Mouse (Mus musculus): Measurements from ENCODE around the gene Psmd8. TPM values are rescaled to one million over a fixed set of nuclear protein-coding genes. Genes with fewer than 3 reads are reported as not detected.
"Not testable (repeated sequence)": the region's sequence is repeated elsewhere in the genome, so short reads cannot be mapped to it uniquely, and the experiment has no call there.

Gene Psmd8
- polyA plus RNA-seq, 1 experiment from 2014 or later: 302 TPM

DNA sequence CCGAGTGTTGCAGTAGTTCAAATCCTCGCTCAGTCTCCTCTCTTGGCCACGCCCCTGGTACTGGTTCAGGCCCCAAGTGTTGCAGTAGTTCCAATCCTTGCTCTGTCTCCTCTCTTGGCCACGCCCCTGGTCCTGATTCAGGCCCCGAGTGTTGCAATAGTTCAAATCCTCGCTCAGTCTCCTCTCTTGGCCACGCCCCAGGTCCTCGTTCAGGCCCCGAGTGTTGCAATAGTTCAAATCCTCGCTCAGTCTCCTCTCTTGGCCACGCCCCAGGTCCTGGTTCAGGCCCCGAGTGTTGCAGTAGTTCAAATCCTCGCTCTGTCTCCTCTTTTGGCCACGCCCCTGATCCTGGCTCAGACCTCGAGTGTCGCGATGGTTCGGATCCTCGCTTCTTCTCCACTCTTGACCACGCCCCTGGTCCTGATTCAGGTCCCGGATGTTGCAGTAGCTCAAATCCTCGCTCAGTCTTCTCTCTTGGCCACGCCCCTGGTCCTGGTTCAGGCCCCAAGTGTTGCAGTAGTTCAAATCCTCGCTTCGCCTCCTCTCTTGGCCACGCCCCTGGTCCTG is 31.8 kb upstream of the Psmd8 start:
- no peak for DNase-seq (ENCODE audit: low spot score)
- H3K27ac ChIP-seq: no peak overlapping the region
- ATAC-seq (ENCODE audit: low FRiP score): no peak
- H3K27me3 ChIP-seq (ENCODE audit: control insufficient read depth, insufficient read depth, low read length): peaks cover 10% of the 10 kb centered on the region; the same call in 1 of the 2 replicates
- 14% methylated on average over 26 of the region's 26 CpGs for WGBS
- H3K4me1 ChIP-seq (replicated peaks; ENCODE audit: control insufficient read depth, insufficient read depth, low read length): 0 out of 2 replicates have a peak, but pooled peaks cover 7% of the 10 kb centered on the region
- H3K9ac ChIP-seq: no peak overlapping the region
- no peak overlapping the region for H3K4me3 ChIP-seq (replicated peaks; ENCODE audit: low read length)
- H3K9me3 ChIP-seq (ENCODE audit: control insufficient read depth, low read length): no peaks in the 10 kb centered on the region
- peak overlapping the region; percentile 53 for H3K4me2 ChIP-seq (replicated peaks)
- no peaks in the 10 kb centered on the region for H3K36me3 ChIP-seq (replicated peaks; ENCODE audit: control insufficient read depth, insufficient read depth)

DNA sequence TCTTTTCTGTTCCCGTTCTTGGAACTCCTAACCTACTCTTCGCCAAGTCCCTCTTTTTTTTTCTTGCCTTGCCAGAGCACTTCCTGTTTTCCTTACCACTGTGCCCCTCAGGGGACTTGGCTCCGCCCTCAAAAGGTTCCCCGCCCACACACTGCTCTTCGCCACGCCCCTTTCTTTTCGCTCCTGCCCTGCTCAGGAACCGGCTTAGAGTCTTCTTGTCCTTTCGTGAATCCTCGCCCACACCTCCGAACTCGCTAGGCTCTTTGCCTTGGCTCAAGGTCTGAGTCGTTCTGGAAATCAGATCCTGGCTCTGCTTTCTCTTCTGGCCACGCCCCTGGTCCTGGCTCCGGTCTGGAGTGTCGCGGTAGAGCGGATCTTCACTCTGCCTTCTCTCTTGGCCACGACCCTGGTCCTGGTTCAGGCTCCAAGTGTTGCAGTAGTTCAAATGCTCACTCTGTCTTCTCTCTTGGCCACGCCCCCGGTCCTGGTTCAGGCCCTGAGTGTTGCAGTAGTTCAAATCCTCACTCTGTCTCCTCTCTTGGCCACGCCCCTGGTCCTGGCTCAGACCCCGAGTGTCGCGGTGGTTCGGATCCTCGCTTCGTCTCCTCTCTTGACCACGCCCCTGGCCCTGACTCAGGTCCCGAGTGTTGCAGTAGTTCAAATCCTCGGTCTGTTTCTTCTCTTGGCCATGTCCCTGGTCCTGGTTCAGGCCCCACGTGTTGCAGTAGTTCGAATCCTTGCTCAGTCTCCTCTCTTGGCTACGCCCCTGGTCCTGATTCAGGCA is 31.1 kb upstream of the Psmd8 start:
- WGBS: 5% methylated on average over 34 of the region's 34 CpGs
- Histone ChIP-seq H3K27me3 (ENCODE audit: control insufficient read depth, insufficient read depth, low read length) (peaks cover 10% of the 10 kb centered on the region; the same call in 1 of the 2 replicates), H3K27ac (no peak overlapping the region), H3K4me2 (replicated peaks) (peak overlapping the region; percentile 48), H3K9ac (0 out of 2 replicates have a peak overlapping the region, but pooled peaks have one; percentile 26), H3K9me3 (ENCODE audit: control insufficient read depth, low read length) (no peaks in the 10 kb centered on the region), H3K36me3 (replicated peaks; ENCODE audit: control insufficient read depth, insufficient read depth) (no peaks in the 10 kb centered on the region), H3K4me3 (replicated peaks; ENCODE audit: low read length) (peak overlapping the region; percentile 30), H3K4me1 (replicated peaks; ENCODE audit: control insufficient read depth, insufficient read depth, low read length) (0 out of 2 replicates have a peak, but pooled peaks cover 7% of the 10 kb centered on the region)
- ATAC-seq (ENCODE audit: low FRiP score): peak; percentile 41; the same call in 1 of the 2 replicates
- DNase-seq (ENCODE audit: low spot score): peak; percentile 55

DNA sequence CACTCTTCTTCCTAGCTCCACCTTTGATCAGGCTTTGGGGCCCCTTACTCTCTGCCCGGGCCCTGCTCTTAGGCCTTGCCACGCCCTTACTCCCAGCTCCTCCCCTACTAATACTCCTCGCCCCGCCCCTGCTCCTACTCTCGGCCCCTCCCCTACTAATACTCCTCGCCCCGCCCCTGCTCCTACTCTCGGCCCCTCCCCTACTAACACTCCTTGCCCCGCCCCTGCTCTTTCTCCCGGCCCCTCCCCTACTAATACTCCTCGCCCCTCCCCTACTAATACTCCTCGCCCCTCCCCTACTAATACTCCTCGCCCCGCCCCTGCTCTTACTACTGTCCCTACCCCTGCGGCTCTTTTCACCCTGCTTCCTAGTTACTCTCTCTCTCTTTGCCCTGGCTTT is 30.5 kb upstream of the Psmd8 start:
- not testable (repeated sequence) for H3K4me1 ChIP-seq (replicated peaks; ENCODE audit: control insufficient read depth, insufficient read depth, low read length); DNase-seq (ENCODE audit: low spot score); H3K27ac ChIP-seq; H3K9ac ChIP-seq; H3K36me3 ChIP-seq (replicated peaks; ENCODE audit: control insufficient read depth, insufficient read depth); H3K9me3 ChIP-seq (ENCODE audit: control insufficient read depth, low read length)
- 34% methylated on average over 15 of the region's 15 CpGs for WGBS
- Histone ChIP-seq H3K4me2 (replicated peaks) (peak overlapping the region; percentile 48), H3K4me3 (replicated peaks; ENCODE audit: low read length) (peak overlapping the region; percentile 30; the same call in 1 of the 2 replicates), H3K27me3 (ENCODE audit: control insufficient read depth, insufficient read depth, low read length) (peaks cover 10% of the 10 kb centered on the region; the same call in 1 of the 2 replicates)
- ATAC-seq (ENCODE audit: low FRiP score): 0 out of 2 replicates have a peak, but pooled peaks have one; percentile 13

GRCm38 (mm10) chr7:29202577-29202976 is 22.1 kb upstream of the Psmd8 start:
- 88% methylated on average over 6 of the region's 6 CpGs for WGBS
- H3K9ac ChIP-seq: no peak overlapping the region
- ATAC-seq (ENCODE audit: low FRiP score): no peak

DNA sequence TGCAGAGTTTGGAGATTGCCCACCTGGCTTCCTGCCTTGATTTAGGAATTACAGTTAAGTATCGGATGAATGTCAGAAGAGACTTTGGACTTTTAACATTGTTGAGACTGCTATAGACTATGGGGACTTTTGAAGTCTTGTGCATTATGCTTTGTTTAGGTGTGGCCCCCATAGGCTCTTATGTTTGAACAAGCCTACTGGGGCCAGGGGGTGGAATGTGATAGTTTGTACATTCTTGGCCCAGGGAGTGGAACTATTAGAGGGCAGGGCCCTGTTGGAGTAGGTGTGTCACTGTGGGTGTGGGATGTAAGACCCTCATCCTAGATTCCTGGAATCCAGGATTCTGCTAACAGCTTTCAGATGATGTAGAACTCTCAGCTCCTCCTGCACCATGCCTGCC is 13.7 kb upstream of the Psmd8 start:
- not testable (repeated sequence) for DNase-seq (ENCODE audit: low spot score); H3K4me3 ChIP-seq (replicated peaks; ENCODE audit: low read length); H3K9me3 ChIP-seq (ENCODE audit: control insufficient read depth, low read length); H3K27ac ChIP-seq; H3K4me2 ChIP-seq (replicated peaks); H3K27me3 ChIP-seq (ENCODE audit: control insufficient read depth, insufficient read depth, low read length); H3K9ac ChIP-seq; H3K36me3 ChIP-seq (replicated peaks; ENCODE audit: control insufficient read depth, insufficient read depth); ATAC-seq (ENCODE audit: low FRiP score); H3K4me1 ChIP-seq (replicated peaks; ENCODE audit: control insufficient read depth, insufficient read depth, low read length)
- 100% methylated on average over 1 of the region's 1 CpGs for WGBS

More at GRCm38 (mm10) chr7:29202577-29202976, 22.1 kb upstream of the Psmd8 start:
- Histone ChIP-seq H3K27ac (no peak overlapping the region), H3K36me3 (replicated peaks; ENCODE audit: control insufficient read depth, insufficient read depth) (no peaks in the 10 kb centered on the region), H3K4me1 (replicated peaks; ENCODE audit: control insufficient read depth, insufficient read depth, low read length) (no peaks in the 10 kb centered on the region), H3K4me3 (replicated peaks; ENCODE audit: low read length) (no peak overlapping the region), H3K9me3 (ENCODE audit: control insufficient read depth, low read length) (no peaks in the 10 kb centered on the region), H3K4me2 (replicated peaks) (no peak overlapping the region), H3K27me3 (ENCODE audit: control insufficient read depth, insufficient read depth, low read length) (no peaks in the 10 kb centered on the region)
- no peak for DNase-seq (ENCODE audit: low spot score)

- WGBS: 87% methylated on average over 4 of the region's 4 CpGs
- H3K4me3 ChIP-seq (replicated peaks; ENCODE audit: low read length): peak overlapping the region; percentile 78; the same call in 1 of the 2 replicates
- peak overlapping the region; percentile 67; the same call in 1 of the 2 replicates for H3K27ac ChIP-seq
- H3K9me3 ChIP-seq (ENCODE audit: control insufficient read depth, low read length); DNase-seq (ENCODE audit: low spot score); H3K27me3 ChIP-seq (ENCODE audit: control insufficient read depth, insufficient read depth, low read length); H3K36me3 ChIP-seq (replicated peaks; ENCODE audit: control insufficient read depth, insufficient read depth); ATAC-seq (ENCODE audit: low FRiP score); H3K9ac ChIP-seq: not testable (repeated sequence)
- H3K4me1 ChIP-seq (replicated peaks; ENCODE audit: control insufficient read depth, insufficient read depth, low read length): peaks cover 16% of the 10 kb centered on the region
- H3K4me2 ChIP-seq (replicated peaks): peak overlapping the region; percentile 90
These were observed 822 bp upstream of the Psmd8 start for GRCm38 (mm10) chr7:29181323-29181722.

- ATAC-seq (ENCODE audit: low FRiP score): peak; percentile 12; the same call in 1 of the 2 replicates
- peaks cover 12% of the 10 kb centered on the region for H3K36me3 ChIP-seq (replicated peaks; ENCODE audit: control insufficient read depth, insufficient read depth)
- no peaks in the 10 kb centered on the region for H3K27me3 ChIP-seq (ENCODE audit: control insufficient read depth, insufficient read depth, low read length)
- 0 out of 2 replicates have a peak overlapping the region, but pooled peaks have one; percentile 7 for H3K9ac ChIP-seq
- peak overlapping the region; percentile 67 for H3K27ac ChIP-seq
- 41% methylated on average over 5 of the region's 5 CpGs for WGBS
- peak; percentile 50 for DNase-seq (ENCODE audit: low spot score)
- H3K4me1 ChIP-seq (replicated peaks; ENCODE audit: control insufficient read depth, insufficient read depth, low read length): peaks cover 16% of the 10 kb centered on the region
- H3K4me3 ChIP-seq (replicated peaks; ENCODE audit: low read length): peak overlapping the region; percentile 78
- H3K9me3 ChIP-seq (ENCODE audit: control insufficient read depth, low read length): no peaks in the 10 kb centered on the region
- H3K4me2 ChIP-seq (replicated peaks): peak overlapping the region; percentile 90
These were observed 344 bp upstream of the Psmd8 start for GRCm38 (mm10) chr7:29180854-29181236.

DNA sequence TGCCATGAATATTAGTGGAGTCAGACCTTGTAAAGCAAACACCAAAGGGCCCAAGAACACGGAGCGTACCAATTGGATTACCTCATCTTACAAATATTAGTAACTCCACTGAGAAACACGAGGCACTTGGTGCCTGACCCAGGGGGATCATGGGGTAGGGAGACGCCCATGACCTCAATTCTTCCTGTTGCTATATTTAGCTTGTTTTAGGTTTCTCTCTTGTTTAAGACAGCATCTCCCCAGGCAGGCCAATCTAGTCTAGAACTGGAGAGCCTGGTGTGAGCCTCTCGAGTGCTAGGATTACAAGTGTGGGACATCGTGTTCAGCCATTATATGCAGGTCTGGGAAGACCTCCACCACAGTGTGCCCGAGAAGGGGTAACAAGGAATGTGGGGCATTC is 1.2 kb downstream of the Psmd8 start:
- H3K27me3 ChIP-seq (ENCODE audit: control insufficient read depth, insufficient read depth, low read length): peaks cover 11% of the 10 kb centered on the region
- H3K36me3 ChIP-seq (replicated peaks; ENCODE audit: control insufficient read depth, insufficient read depth): peaks cover 27% of the 10 kb centered on the region
- peak overlapping the region; percentile 90 for H3K4me2 ChIP-seq (replicated peaks)
- ATAC-seq (ENCODE audit: low FRiP score) (no peak), DNase-seq (ENCODE audit: low spot score) (no peak)
- no peak overlapping the region for H3K27ac ChIP-seq
- H3K4me3 ChIP-seq (replicated peaks; ENCODE audit: low read length): peak overlapping the region; percentile 78
- no peaks in the 10 kb centered on the region for H3K9me3 ChIP-seq (ENCODE audit: control insufficient read depth, low read length)
- WGBS: 71% methylated on average over 7 of the region's 7 CpGs
- peaks cover 16% of the 10 kb centered on the region for H3K4me1 ChIP-seq (replicated peaks; ENCODE audit: control insufficient read depth, insufficient read depth, low read length)
- peak overlapping the region; percentile 86 for H3K9ac ChIP-seq

GRCm38 (mm10) chr7:29178106-29178505 is 2.4 kb downstream of the Psmd8 start:
- Histone ChIP-seq H3K4me1 (replicated peaks; ENCODE audit: control insufficient read depth, insufficient read depth, low read length) (peaks cover 16% of the 10 kb centered on the region), H3K9me3 (ENCODE audit: control insufficient read depth, low read length) (no peaks in the 10 kb centered on the region), H3K27ac (no peak overlapping the region), H3K27me3 (ENCODE audit: control insufficient read depth, insufficient read depth, low read length) (peaks cover 23% of the 10 kb centered on the region), H3K9ac (no peak overlapping the region), H3K36me3 (replicated peaks; ENCODE audit: control insufficient read depth, insufficient read depth) (peaks cover 40% of the 10 kb centered on the region), H3K4me3 (replicated peaks; ENCODE audit: low read length) (no peak overlapping the region), H3K4me2 (replicated peaks) (no peak overlapping the region)
- ATAC-seq (ENCODE audit: low FRiP score) (no peak), DNase-seq (ENCODE audit: low spot score) (no peak)
- WGBS: 85% methylated on average over 4 of the region's 4 CpGs

Measured in hindbrain, embryonic 14.5 days (tissue).